Mouse (Mus musculus): Measurements from ENCODE around the gene Phactr1.

GRCm38 (mm10) chr13:42684181-42684580 is 3.8 kb downstream of the Phactr1 start:
- TF ChIP-seq ETS1 (IDR thresholded peaks at IDR 0.05; ENCODE audit: low read depth, low read length) (no peak), GATA1 (IDR thresholded peaks at IDR 0.05; ENCODE audit: low read depth, low read length) (no peak), MAX (IDR thresholded peaks at IDR 0.05; ENCODE audit: low read length) (no peak), CTCF (IDR thresholded peaks at IDR 0.05 in 2 of 3, conservative IDR thresholded peaks at IDR 0.05 in 1 of 3; ENCODE audit: control insufficient read depth in 1 of 3, insufficient read depth in 1 of 3, low read depth in 2 of 3, low read length in 3 of 3, poor library complexity in 1 of 3, severe bottlenecking in 1 of 3) (no peak)
